In the genomic region with DNA sequence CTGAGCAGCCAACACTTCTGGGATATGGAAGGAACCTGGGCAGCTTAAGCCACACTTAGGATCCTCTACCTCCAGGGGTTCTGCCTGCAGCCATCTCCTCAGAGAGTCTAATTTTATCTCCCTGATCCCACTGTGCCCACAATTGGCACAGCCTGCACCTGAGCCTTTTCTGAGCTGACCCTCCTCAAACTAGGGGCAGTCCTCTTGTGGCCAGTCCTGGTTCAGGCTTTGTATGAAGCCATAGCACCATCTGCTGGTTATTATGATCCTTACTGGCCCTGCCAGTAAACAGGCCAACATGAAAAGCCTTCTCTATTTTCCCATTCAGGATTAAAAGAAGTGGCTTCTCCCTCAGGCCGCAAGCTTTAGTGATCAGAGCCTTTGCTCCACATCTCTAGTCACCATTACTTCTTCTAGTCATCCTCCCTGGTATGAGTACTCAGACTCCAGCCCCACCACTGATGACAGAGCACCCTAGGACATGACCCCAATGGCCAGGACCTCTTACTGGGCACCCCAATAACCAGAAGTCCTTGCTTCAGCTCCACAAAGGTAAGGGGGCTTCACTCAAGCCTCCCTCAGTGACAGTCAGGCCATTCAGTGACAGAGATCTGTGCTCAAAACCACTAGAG, we compare ENCODE assay signal across 8 mouse cellular contexts. TPM values are rescaled to one million over a fixed set of nuclear protein-coding genes. Genes with fewer than 3 reads are reported as not detected.
DNase-seq lines count a peak whose midpoint lies in the region; ATAC-seq and TF ChIP-seq lines count a peak whose summit lies in the region.

No protein-coding gene starts in this region.

- intact Hi-C loops in heart, postnatal 14 days (cut with DNase I), result no loop called here

- H3K27me3 ChIP-seq in cerebellum, adult 2 months (ENCODE audit: control insufficient read depth, insufficient read depth, low read length), result no peaks in the 10 kb centered on the region
- H3K27me3 ChIP-seq in midbrain, postnatal 0 days (ENCODE audit: insufficient read depth, low read length), result no peaks in the 10 kb centered on the region

- H3K9me3 ChIP-seq in midbrain, postnatal 0 days (ENCODE audit: low read length), result no peaks in the 10 kb centered on the region

- peak; percentile 52 for TF ChIP-seq CTCF in cerebellum, adult 2 months (IDR thresholded peaks at IDR 0.05; ENCODE audit: borderline replicate concordance, insufficient read depth, low read depth, low read length)
- TF ChIP-seq CTCF in midbrain, postnatal 0 days (IDR thresholded peaks at IDR 0.05), result peak; percentile 85

- no peak overlapping the region for H3K4me3 ChIP-seq in cerebellum, adult 2 months (replicated peaks; ENCODE audit: insufficient read depth, low read depth, low read length)
- no peak overlapping the region for H3K4me3 ChIP-seq in midbrain, postnatal 0 days (ENCODE audit: low read depth, low read length)

- no peaks in the 10 kb centered on the region; the same call in 1 of the 2 replicates for H3K4me1 ChIP-seq in cerebellum, adult 2 months (ENCODE audit: control insufficient read depth, insufficient read depth, low read length)
- no peaks in the 10 kb centered on the region for H3K4me1 ChIP-seq in midbrain, postnatal 0 days (ENCODE audit: insufficient read depth, low read length)

- peak; percentile 79; the same call in 1 of the 2 replicates for ATAC-seq in midbrain, postnatal 0 days (ENCODE audit: low FRiP score)

- no peak for TF ChIP-seq POLR2A in cerebellum, adult 2 months (IDR thresholded peaks at IDR 0.05; ENCODE audit: borderline replicate concordance, insufficient read depth, low read length)

- no peaks in the 10 kb centered on the region for H3K36me3 ChIP-seq in midbrain, postnatal 0 days (ENCODE audit: insufficient read depth, low read length)

- WGBS in cerebellum, adult 2 months, result 52% methylated on average over 1 of the region's 1 CpGs
- WGBS in midbrain, postnatal 0 days, result 48% methylated on average over 1 of the region's 1 CpGs

- H3K27ac ChIP-seq in cerebellum, adult 2 months (ENCODE audit: insufficient read depth, low read length), result no peak overlapping the region
- H3K27ac ChIP-seq in midbrain, postnatal 0 days (ENCODE audit: low read depth, low read length), result no peak overlapping the region

- DNase-seq in cerebellum, adult 2 months, result peak; percentile 26 to 38
- no peak for DNase-seq in cerebellum, adult 9-11 months
- peak; percentile 63 for DNase-seq in 3T3-L1 (ENCODE audit: low read depth, low spot score)
- peak; percentile 64 to 75 for DNase-seq in cerebellum, postnatal 10 days
- peak; percentile 15 to 54 for DNase-seq in heart, postnatal 14 days
- peak; percentile 32 to 60 for DNase-seq in layer of hippocampus, postnatal 10 days (ENCODE audit: low spot score in 2 of 2)
- DNase-seq in midbrain, postnatal 0 days (ENCODE audit: low spot score), result peak; percentile 76
- no peak for DNase-seq in c-Kit-positive CD71-positive TER-119-positive erythroid progenitor cells, embryonic 14.5 days (ENCODE audit: low spot score)

- no peak overlapping the region for H3K9ac ChIP-seq in midbrain, postnatal 0 days (replicated peaks; ENCODE audit: low read length, poor library complexity, severe bottlenecking)

- H3K4me2 ChIP-seq in midbrain, postnatal 0 days (ENCODE audit: low read depth, low read length, poor library complexity, severe bottlenecking), result no peak overlapping the region

RNA-seq across cellular contexts. Expression of gene Smpd1, which starts 26.7 kb away (rescaled TPM):
- 102 and 108 TPM in 2 replicates for polyA plus RNA-seq in cerebellum, adult 2 months (2012; rRNA removed)
- total RNA-seq in heart, postnatal 14 days (2021), result 100 to 1,000 TPM; 128 to 133 TPM
- total RNA-seq in layer of hippocampus, postnatal 10 days (2021), result 10 to 100 TPM; 87.0 to 89.8 TPM
- 162 and 182 TPM in 2 replicates for total RNA-seq in midbrain, postnatal 0 days (2014; rRNA removed)
- 115 and 127 TPM in 2 replicates for polyA plus RNA-seq in midbrain, postnatal 0 days (2015; fragmentation: Nextera tagmentation; extraction: Ambion mirVana)

RNA-seq across cellular contexts. Expression of gene Cavin3, which starts 45.3 kb away (rescaled TPM):
- 33.8 and 34.1 TPM in 2 replicates for polyA plus RNA-seq in cerebellum, adult 2 months (2012; rRNA removed)
- 10 to 100 TPM; 31.4 to 35.5 TPM for total RNA-seq in heart, postnatal 14 days (2021)
- total RNA-seq in layer of hippocampus, postnatal 10 days (2021), result 10 to 100 TPM; 13.7 to 13.8 TPM
- total RNA-seq in midbrain, postnatal 0 days (2014; rRNA removed), result 24.8 and 33.5 TPM in 2 replicates
- 34.6 and 40.4 TPM in 2 replicates for polyA plus RNA-seq in midbrain, postnatal 0 days (2015; fragmentation: Nextera tagmentation; extraction: Ambion mirVana)

RNA-seq across cellular contexts. Expression of gene Apbb1, which starts 54.0 kb away (rescaled TPM):
- polyA plus RNA-seq in cerebellum, adult 2 months (2012; rRNA removed), result 441 and 475 TPM in 2 replicates
- 10 to 100 TPM; 80.5 to 86.5 TPM for total RNA-seq in heart, postnatal 14 days (2021)
- 100 to 1,000 TPM; 350 to 357 TPM for total RNA-seq in layer of hippocampus, postnatal 10 days (2021)
- total RNA-seq in midbrain, postnatal 0 days (2014; rRNA removed), result 391 and 571 TPM in 2 replicates
- 341 and 372 TPM in 2 replicates for polyA plus RNA-seq in midbrain, postnatal 0 days (2015; fragmentation: Nextera tagmentation; extraction: Ambion mirVana)

Comparison
In these comparisons a context has a peak if more than half of its experiments do, and no peak if none do; other contexts are left out.
1. DNase-seq: peak in cerebellum, adult 2 months (2 of 2), 3T3-L1 (single experiment), cerebellum, postnatal 10 days (2 of 2), heart, postnatal 14 days (2 of 2), layer of hippocampus, postnatal 10 days (2 of 2) and midbrain, postnatal 0 days (single experiment); none in cerebellum, adult 9-11 months (single experiment) and c-Kit-positive CD71-positive TER-119-positive erythroid progenitor cells, embryonic 14.5 days (single experiment).